Mouse (Mus musculus) heart, embryonic 11.5 days (tissue): Measurements from ENCODE around the gene Ankrd11. TPM values are rescaled to one million over a fixed set of nuclear protein-coding genes. Genes with fewer than 3 reads are reported as not detected.

Experiments used
- ATAC-seq: fragments of 200-750 bp; cut with Nextera tagmentation; replicated peaks from 2 replicates; pipeline ENCODE4 v1.8.0; 2017; ENCODE audit warnings: moderate library complexity; ENCODE audit not compliant: insufficient number of reproducible peaks, low FRiP score, low TSS enrichment
- H3K27ac ChIP-seq: fragments of 300-500 bp; sonication (generic); 2 replicates; pipeline ENCODE4 v1.5.1; 2014; ENCODE audit warnings: mild to moderate bottlenecking, low read depth, low read length
- H3K27me3 ChIP-seq: fragments of 300-500 bp; sonication (generic); 2 replicates; pipeline ENCODE4 v1.6.1; 2014; ENCODE audit warnings: mild to moderate bottlenecking, low read length, mixed read lengths; ENCODE audit not compliant: control insufficient read depth, insufficient read depth
- H3K36me3 ChIP-seq: fragments of 300-500 bp; sonication (generic); 2 replicates; pipeline ENCODE4 v1.6.1; 2014; ENCODE audit warnings: mild to moderate bottlenecking, low read length, moderate library complexity, mixed read lengths; ENCODE audit not compliant: control insufficient read depth, insufficient read depth
- H3K4me1 ChIP-seq: fragments of 300-500 bp; sonication (generic); 2 replicates; pipeline ENCODE4 v1.6.1; 2014; ENCODE audit warnings: low read length; ENCODE audit not compliant: control insufficient read depth, insufficient read depth
- H3K4me2 ChIP-seq: fragments of 300-500 bp; sonication (generic); 2 replicates; pipeline ENCODE4 v1.6.1; 2014; ENCODE audit warnings: mild to moderate bottlenecking, moderate library complexity
- H3K4me3 ChIP-seq: fragments of 300-500 bp; sonication (generic); 2 replicates; pipeline ENCODE4 v1.5.1; 2014; ENCODE audit warnings: low read depth, low read length
- H3K9ac ChIP-seq: fragments of 300-500 bp; sonication (generic); 2 replicates; pipeline ENCODE4 v1.6.1; 2014; ENCODE audit warnings: mild to moderate bottlenecking, low read depth, low read length, moderate library complexity
- H3K9me3 ChIP-seq: fragments of 300-500 bp; sonication (generic); replicated peaks from 2 replicates; pipeline ENCODE4 v1.6.1; 2016; ENCODE audit warnings: low read length; ENCODE audit not compliant: control insufficient read depth
- WGBS: fragments of 180-500 bp; shearing (Covaris S2); extraction: QIAGEN DNeasy Blood & Tissue Kit; methylation state at CpG from one replicate; pipeline ENCODE4 v1.1.7; 2014; ENCODE audit not compliant: insufficient replicate concordance; 5-methylcytosine and 5-hydroxymethylcytosine counted together
- polyA plus RNA-seq: library from polyadenylated mRNA; unstranded; fragments of >200 nt; fragmentation: Nextera tagmentation; extraction: Ambion mirVana; gene quantifications from 2 replicates; pipeline ENCODE4 v1.2.1, GENCODE M21; 2014

Ankrd11 gene
- polyA plus RNA-seq, 1 experiment from 2014 or later = 49.5 TPM

GRCm38 (mm10) chr8:122867982-122868381, 174.1 kb downstream of the Ankrd11 start:
- H3K36me3 ChIP-seq = no peaks in the 10 kb centered on the region
- no peaks in the 10 kb centered on the region for H3K4me1 ChIP-seq
- 83% methylated on average over 6 of the region's 6 CpGs for WGBS
- H3K4me2 ChIP-seq = no peak overlapping the region
- no peak overlapping the region for H3K27ac ChIP-seq
- no peak overlapping the region for H3K9ac ChIP-seq
- H3K27me3 ChIP-seq = peaks cover 3% of the 10 kb centered on the region; the same call in 1 of the 2 replicates
- no peak overlapping the region for H3K4me3 ChIP-seq
- peaks cover 8% of the 10 kb centered on the region; the same call in 1 of the 2 replicates for H3K9me3 ChIP-seq
- ATAC-seq = no peak

GRCm38 (mm10) chr8:122866231-122866630, 175.8 kb downstream of the Ankrd11 start:
- H3K4me2 ChIP-seq = no peak overlapping the region
- no peaks in the 10 kb centered on the region for H3K36me3 ChIP-seq
- peaks cover 3% of the 10 kb centered on the region; the same call in 1 of the 2 replicates for H3K27me3 ChIP-seq
- H3K4me1 ChIP-seq = no peaks in the 10 kb centered on the region
- H3K27ac ChIP-seq = no peak overlapping the region
- H3K9ac ChIP-seq = no peak overlapping the region
- ATAC-seq = no peak
- no peak overlapping the region for H3K4me3 ChIP-seq
- peaks cover 8% of the 10 kb centered on the region; the same call in 1 of the 2 replicates for H3K9me3 ChIP-seq
- 79% methylated on average over 8 of the region's 8 CpGs for WGBS

GRCm38 (mm10) chr8:122865441-122865840, 176.6 kb downstream of the Ankrd11 start:
- Histone ChIP-seq H3K4me1 (no peaks in the 10 kb centered on the region), H3K36me3 (no peaks in the 10 kb centered on the region), H3K4me3 (no peak overlapping the region), H3K9ac (no peak overlapping the region), H3K4me2 (peak overlapping the region; percentile 50), H3K27me3 (peaks cover under 1% of the 10 kb centered on the region; the same call in 1 of the 2 replicates), H3K27ac (no peak overlapping the region), H3K9me3 (peaks cover 8% of the 10 kb centered on the region; the same call in 1 of the 2 replicates)
- ATAC-seq = no peak
- WGBS = 58% methylated on average over 10 of the region's 10 CpGs

- H3K36me3 ChIP-seq = no peaks in the 10 kb centered on the region
- WGBS = 54% methylated on average over 26 of the region's 26 CpGs
- peaks cover 8% of the 10 kb centered on the region; the same call in 1 of the 2 replicates for H3K9me3 ChIP-seq
- H3K9ac ChIP-seq = no peak overlapping the region
- H3K27me3 ChIP-seq = no peaks in the 10 kb centered on the region
- H3K4me1 ChIP-seq = no peaks in the 10 kb centered on the region
- ATAC-seq = no peak
- H3K4me3 ChIP-seq = 0 out of 2 replicates have a peak overlapping the region, but pooled peaks have one; percentile 14
- peak overlapping the region; percentile 50 for H3K4me2 ChIP-seq
- H3K27ac ChIP-seq = no peak overlapping the region
Observed at GRCm38 (mm10) chr8:122864719-122865129, 177.4 kb downstream of the Ankrd11 start.

GRCm38 (mm10) chr8:122859843-122860242, 182.2 kb downstream of the Ankrd11 start:
- WGBS = 59% methylated on average over 13 of the region's 13 CpGs
- ATAC-seq = no peak
- Histone ChIP-seq H3K36me3 (no peaks in the 10 kb centered on the region), H3K27me3 (no peaks in the 10 kb centered on the region), H3K9me3 (0 out of 2 replicates have a peak, but pooled peaks cover under 1% of the 10 kb centered on the region), H3K4me1 (no peaks in the 10 kb centered on the region), H3K4me3 (no peak overlapping the region), H3K9ac (no peak overlapping the region), H3K27ac (no peak overlapping the region), H3K4me2 (no peak overlapping the region)

- ATAC-seq = no peak
- Histone ChIP-seq H3K27ac (no peak overlapping the region), H3K27me3 (peaks cover 4% of the 10 kb centered on the region), H3K4me2 (no peak overlapping the region), H3K9me3 (no peaks in the 10 kb centered on the region), H3K36me3 (no peaks in the 10 kb centered on the region), H3K9ac (no peak overlapping the region), H3K4me1 (peaks cover 4% of the 10 kb centered on the region; the same call in 1 of the 2 replicates), H3K4me3 (no peak overlapping the region)
- 81% methylated on average over 8 of the region's 8 CpGs for WGBS
Observed at GRCm38 (mm10) chr8:122856288-122856687, 185.8 kb downstream of the Ankrd11 start.

GRCm38 (mm10) chr8:122855123-122855522, 187.0 kb downstream of the Ankrd11 start:
- 80% methylated on average over 4 of the region's 4 CpGs for whole genome bisulfite sequencing
- ATAC-seq = no peak
- Histone ChIP-seq H3K27me3 (peaks cover 7% of the 10 kb centered on the region), H3K9ac (no peak overlapping the region), H3K9me3 (no peaks in the 10 kb centered on the region), H3K27ac (no peak overlapping the region), H3K4me1 (peaks cover 4% of the 10 kb centered on the region; the same call in 1 of the 2 replicates), H3K4me2 (no peak overlapping the region), H3K36me3 (no peaks in the 10 kb centered on the region), H3K4me3 (no peak overlapping the region)

GRCm38 (mm10) chr8:122854388-122854787, 187.7 kb downstream of the Ankrd11 start:
- Histone ChIP-seq H3K9me3 (no peaks in the 10 kb centered on the region), H3K27ac (no peak overlapping the region), H3K27me3 (peaks cover 9% of the 10 kb centered on the region), H3K4me2 (no peak overlapping the region), H3K36me3 (no peaks in the 10 kb centered on the region), H3K4me1 (peaks cover 4% of the 10 kb centered on the region; the same call in 1 of the 2 replicates), H3K9ac (no peak overlapping the region), H3K4me3 (no peak overlapping the region)
- ATAC-seq = no peak
- WGBS = 64% methylated on average over 7 of the region's 7 CpGs

- ATAC-seq = no peak
- Histone ChIP-seq H3K9ac (no peak overlapping the region), H3K4me2 (no peak overlapping the region; the same call in 1 of the 2 replicates), H3K4me1 (peaks cover 4% of the 10 kb centered on the region; the same call in 1 of the 2 replicates), H3K27ac (no peak overlapping the region), H3K4me3 (no peak overlapping the region), H3K9me3 (no peaks in the 10 kb centered on the region), H3K27me3 (peaks cover 18% of the 10 kb centered on the region), H3K36me3 (no peaks in the 10 kb centered on the region)
- WGBS = 41% methylated on average over 11 of the region's 11 CpGs
Observed at GRCm38 (mm10) chr8:122853340-122853771, 188.7 kb downstream of the Ankrd11 start.
